Mouse (Mus musculus): ENCODE results near the gene Dip2b. TPM values are rescaled to one million over a fixed set of nuclear protein-coding genes. Genes with fewer than 3 reads are reported as not detected.

Dip2b gene
- total and polyA plus RNA-seq, 3 experiments: 13.9 to 68.9 (median 15.4) TPM

GRCm38 (mm10) chr15:100060513-100061140 is 22.2 kb downstream of the Dip2b start:
- Histone ChIP-seq H3K79me2 (ENCODE audit: control insufficient read depth, insufficient read depth, low read length, poor library complexity) (peaks cover 2% of the 10 kb centered on the region), H3K9me3 (replicated peaks; ENCODE audit: insufficient read depth, low read length) (no peaks in the 10 kb centered on the region), H3K4me3 (ENCODE audit: control insufficient read depth in 1 of 2, insufficient read depth in 1 of 2, low read depth in 2 of 2, low read length in 2 of 2) (no peak overlapping the region), H3K9ac (ENCODE audit: control insufficient read depth, low read depth, low read length, poor library complexity, severe bottlenecking) (no peak overlapping the region), H3K27ac (ENCODE audit: control insufficient read depth, low read depth, low read length) (no peak overlapping the region), H3K27me3 (ENCODE audit: control insufficient read depth in 1 of 2, insufficient read depth in 2 of 2, low read length in 2 of 2) (no peaks in the 10 kb centered on the region), H3K4me1 (ENCODE audit: control insufficient read depth in 1 of 2, insufficient read depth in 2 of 2, low read length in 2 of 2) (peaks cover 5 to 8% of the 10 kb centered on the region in 2 experiments; a peak in 3 of 4 replicates), H3K36me3 (ENCODE audit: control insufficient read depth in 1 of 2, insufficient read depth in 2 of 2, low read length in 2 of 2) (peaks cover 0 to 5% of the 10 kb centered on the region in 2 experiments; a peak in 2 of 4 replicates)
- DNase-seq (ENCODE audit: low read depth, low spot score): no peak
- no peak for TF ChIP-seq UBTF (IDR thresholded peaks at IDR 0.05; ENCODE audit: borderline replicate concordance, insufficient read depth, low read depth, low read length)
- TF ChIP-seq NELFE (IDR thresholded peaks at IDR 0.05; ENCODE audit: low read depth, low read length): no peak
- no peak for TF ChIP-seq USF1 (IDR thresholded peaks at IDR 0.05; ENCODE audit: low read depth, low read length)
- no peak for TF ChIP-seq POLR2A (IDR thresholded peaks at IDR 0.05; ENCODE audit: control insufficient read depth in 1 of 2, insufficient read depth in 1 of 2, low read depth in 1 of 2, low read length in 2 of 2, poor library complexity in 1 of 2)
- TF ChIP-seq MYB (IDR thresholded peaks at IDR 0.05; ENCODE audit: low read depth, low read length): no peak
- no peak for TF ChIP-seq JUND (IDR thresholded peaks at IDR 0.05; ENCODE audit: low read depth, low read length)
- no peak for TF ChIP-seq RAD21 (IDR thresholded peaks at IDR 0.05; ENCODE audit: low read depth, low read length)
- TF ChIP-seq ZKSCAN1 (IDR thresholded peaks at IDR 0.05; ENCODE audit: low read depth, low read length): no peak
- no peak for TF ChIP-seq ZMIZ1 (IDR thresholded peaks at IDR 0.05; ENCODE audit: low read depth, low read length)
- TF ChIP-seq SMC3 (IDR thresholded peaks at IDR 0.05; ENCODE audit: low read depth, low read length): no peak
- TF ChIP-seq EP300 (IDR thresholded peaks at IDR 0.05; ENCODE audit: low read depth in 1 of 2, low read length in 2 of 2): no peak
- TF ChIP-seq SIN3A (IDR thresholded peaks at IDR 0.05; ENCODE audit: low read length): no peak
- no peak for TF ChIP-seq HCFC1 (IDR thresholded peaks at IDR 0.05; ENCODE audit: low read depth, low read length)
- no peak for TF ChIP-seq GATA1 (IDR thresholded peaks at IDR 0.05; ENCODE audit: low read depth, low read length)
- no peak for TF ChIP-seq ZNF384 (IDR thresholded peaks at IDR 0.05; ENCODE audit: low read depth, low read length)
- TF ChIP-seq MYC (IDR thresholded peaks at IDR 0.05; ENCODE audit: low read depth, low read length): no peak
- no peak for TF ChIP-seq POLR2AphosphoS2 (IDR thresholded peaks at IDR 0.05; ENCODE audit: low read length)
- TF ChIP-seq CTCF (IDR thresholded peaks at IDR 0.05 in 2 of 3, conservative IDR thresholded peaks at IDR 0.05 in 1 of 3; ENCODE audit: control insufficient read depth in 1 of 3, insufficient read depth in 1 of 3, low read depth in 2 of 3, low read length in 3 of 3, poor library complexity in 1 of 3, severe bottlenecking in 1 of 3): no peak

DNA sequence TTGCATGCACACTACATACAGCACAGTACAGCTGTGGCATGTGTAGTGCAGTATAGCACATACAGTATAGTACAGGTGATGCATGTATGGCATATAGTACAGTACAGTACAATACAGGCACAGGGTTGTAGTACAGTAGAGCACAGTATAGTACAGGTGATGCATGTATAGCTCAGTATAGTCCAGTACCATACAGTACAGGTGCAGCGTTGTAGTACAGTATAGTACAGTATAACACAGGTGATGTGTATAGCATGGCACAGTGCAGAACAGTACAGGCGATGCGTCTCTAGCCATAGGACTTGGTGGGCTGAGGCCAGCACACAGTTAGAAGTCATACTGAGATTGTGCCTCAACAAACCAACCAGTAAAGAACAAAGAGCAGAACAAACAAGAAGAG is 22.9 kb downstream of the Dip2b start:
- Histone ChIP-seq H3K36me3 (ENCODE audit: control insufficient read depth in 1 of 2, insufficient read depth in 2 of 2, low read length in 2 of 2) (peaks cover 0 to 5% of the 10 kb centered on the region in 2 experiments; a peak in 2 of 4 replicates), H3K27me3 (ENCODE audit: control insufficient read depth in 1 of 2, insufficient read depth in 2 of 2, low read length in 2 of 2) (no peaks in the 10 kb centered on the region), H3K4me1 (ENCODE audit: control insufficient read depth in 1 of 2, insufficient read depth in 2 of 2, low read length in 2 of 2) (peaks cover 5 to 8% of the 10 kb centered on the region in 2 experiments; a peak in 3 of 4 replicates), H3K9ac (ENCODE audit: control insufficient read depth, low read depth, low read length, poor library complexity, severe bottlenecking) (no peak overlapping the region), H3K4me3 (ENCODE audit: control insufficient read depth in 1 of 2, insufficient read depth in 1 of 2, low read depth in 2 of 2, low read length in 2 of 2) (no peak overlapping the region), H3K27ac (ENCODE audit: control insufficient read depth, low read depth, low read length) (no peak overlapping the region), H3K9me3 (replicated peaks; ENCODE audit: insufficient read depth, low read length) (no peaks in the 10 kb centered on the region), H3K79me2 (ENCODE audit: control insufficient read depth, insufficient read depth, low read length, poor library complexity) (peaks cover 2% of the 10 kb centered on the region)
- TF ChIP-seq POLR2AphosphoS5 (IDR thresholded peaks at IDR 0.05; ENCODE audit: borderline replicate concordance, low read depth, low read length): peak; percentile 56; the same call in 1 of the 2 replicates
- no peak for TF ChIP-seq USF2 (IDR thresholded peaks at IDR 0.05; ENCODE audit: borderline replicate concordance in 1 of 2, insufficient read depth in 1 of 2, low read depth in 1 of 2, low read length in 2 of 2)
- no peak for DNase-seq (ENCODE audit: low read depth, low spot score)
